Mouse (Mus musculus) embryonic facial prominence, embryonic 15.5 days (tissue): ENCODE data around the gene Tnks2. TPM values are rescaled to one million over a fixed set of nuclear protein-coding genes. Genes with fewer than 3 reads are reported as not detected.

Experiments
- ATAC-seq: fragments of 200-750 bp; cut with Nextera tagmentation; 2 replicates; pipeline ENCODE4 v1.8.0; 2017; ENCODE audit warnings: low read depth, moderate TSS enrichment; ENCODE audit not compliant: insufficient number of reproducible peaks, low FRiP score, low TSS enrichment
- H3K27ac ChIP-seq: fragments of 300-500 bp; sonication (generic); replicated peaks from 2 replicates; pipeline ENCODE4 v1.5.1; 2015; ENCODE audit warnings: mild to moderate bottlenecking, inconsistent platforms
- H3K27me3 ChIP-seq: fragments of 300-500 bp; sonication (generic); 2 replicates; pipeline ENCODE4 v1.6.1; 2015; ENCODE audit warnings: inconsistent platforms
- H3K36me3 ChIP-seq: fragments of 300-500 bp; sonication (generic); 2 replicates; pipeline ENCODE4 v1.6.1; 2015; ENCODE audit warnings: mild to moderate bottlenecking, inconsistent platforms
- H3K4me1 ChIP-seq: fragments of 300-500 bp; sonication (generic); 2 replicates; pipeline ENCODE4 v1.6.1; 2015; ENCODE audit warnings: inconsistent platforms
- H3K4me2 ChIP-seq: fragments of 300-500 bp; sonication (generic); replicated peaks from 2 replicates; pipeline ENCODE4 v1.6.1; 2015; ENCODE audit warnings: mild to moderate bottlenecking, inconsistent platforms
- H3K4me3 ChIP-seq: fragments of 300-500 bp; sonication (generic); replicated peaks from 2 replicates; pipeline ENCODE4 v1.5.1; 2015; ENCODE audit warnings: mild to moderate bottlenecking, inconsistent platforms
- H3K9ac ChIP-seq: fragments of 300-500 bp; sonication (generic); 2 replicates; pipeline ENCODE4 v1.6.1; 2015; ENCODE audit warnings: inconsistent platforms
- H3K9me3 ChIP-seq: fragments of 300-500 bp; sonication (generic); replicated peaks from 2 replicates; pipeline ENCODE4 v1.6.1; 2016; ENCODE audit warnings: inconsistent platforms
- WGBS: fragments of 180-500 bp; shearing (Covaris S2); methylation state at CpG from one replicate; pipeline ENCODE4 v1.1.7; 2015; 5-methylcytosine and 5-hydroxymethylcytosine counted together
- polyA plus RNA-seq: library from polyadenylated mRNA; unstranded; fragments of >200 nt; fragmentation: Nextera tagmentation; extraction: Ambion mirVana; gene quantifications from 2 replicates; pipeline ENCODE4 v1.2.1, GENCODE M21; 2015

Gene Tnks2
- polyA plus RNA-seq, 1 experiment from 2014 or later = 45.4 TPM

DNA sequence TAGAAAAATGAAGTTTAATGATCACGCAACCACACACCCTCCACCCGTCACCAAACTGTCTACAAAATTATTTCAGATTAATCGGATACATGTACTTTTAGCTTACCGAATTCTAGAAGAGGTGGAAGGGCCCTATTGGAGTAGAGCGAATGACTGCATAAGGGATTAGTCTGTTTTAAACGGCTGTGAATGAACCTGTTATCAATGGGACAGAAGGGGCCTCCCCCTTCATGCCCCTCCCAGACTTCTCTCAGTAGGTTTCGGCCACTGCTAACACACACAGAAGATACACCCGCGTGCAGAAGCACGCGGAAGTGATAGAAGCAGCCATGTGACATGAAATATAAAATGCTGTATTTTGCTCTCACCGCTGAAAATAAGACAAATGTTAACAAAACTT lies 85.4 kb downstream of the Tnks2 start, which contains the start of gene Fgfbp3:
Gene Fgfbp3 (minus strand): TSS at position 150 of the 400 bp plus-strand sequence.
- no peak for ATAC-seq
- H3K4me2 ChIP-seq = peak within 1 kb of the TSS; percentile 78
- no peaks in the 10 kb centered on the region for H3K36me3 ChIP-seq
- H3K9ac ChIP-seq = peak within 1 kb of the TSS; percentile 90
- 9% methylated on average over 12 of the region's 12 CpGs for WGBS
- H3K4me1 ChIP-seq = peaks cover 6% of the 10 kb centered on the region; the same call in 1 of the 2 replicates
- H3K9me3 ChIP-seq = no peaks in the 10 kb centered on the region
- H3K4me3 ChIP-seq = peak within 1 kb of the TSS; percentile 89
- H3K27me3 ChIP-seq = no peaks in the 10 kb centered on the region
- peak within 1 kb of the TSS; percentile 95 for H3K27ac ChIP-seq

DNA sequence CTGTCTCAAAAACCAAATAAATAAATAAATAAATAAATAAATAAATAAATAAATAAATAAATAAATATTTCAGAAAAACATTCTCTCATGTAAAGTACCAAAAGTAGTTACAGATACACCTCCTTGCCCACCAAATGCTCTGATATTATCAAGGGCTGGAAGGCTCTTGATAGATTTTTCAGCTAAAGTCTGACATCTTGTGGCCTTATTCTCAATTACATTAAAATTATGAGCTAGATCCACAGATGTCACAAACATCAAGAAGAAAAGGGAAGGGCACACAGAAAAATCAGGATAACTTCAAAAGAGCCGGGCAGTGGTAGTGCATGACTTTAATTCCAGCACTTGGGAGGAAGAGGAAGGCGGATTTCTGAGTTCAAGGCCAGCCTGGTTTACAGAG lies 88.0 kb downstream of the Tnks2 start:
- no peak for ATAC-seq
- 21% methylated on average over 2 of the region's 2 CpGs for WGBS

DNA sequence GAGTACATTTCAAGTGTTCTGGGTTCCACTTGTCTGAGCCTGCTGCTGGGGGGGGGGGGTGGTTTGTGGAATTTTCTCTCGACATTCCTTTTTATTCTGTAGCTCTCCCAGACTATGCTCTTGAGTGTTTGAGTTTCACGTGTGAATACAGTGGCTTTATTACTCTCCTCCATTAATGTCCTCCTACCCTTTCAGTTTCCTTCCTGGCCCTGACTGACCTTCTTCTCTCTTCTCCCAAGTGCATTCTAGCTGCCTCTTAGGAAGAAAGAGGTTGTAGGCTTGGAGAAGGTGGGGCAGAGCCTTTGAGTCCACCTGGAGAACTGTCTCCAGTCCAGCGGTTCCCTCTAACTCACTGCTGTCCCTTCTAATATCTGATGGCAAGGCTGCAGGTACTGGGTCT lies 88.9 kb downstream of the Tnks2 start:
- no peak overlapping the region for H3K4me3 ChIP-seq
- ATAC-seq = no peak
- peaks cover 19% of the 10 kb centered on the region; the same call in 1 of the 2 replicates for H3K4me1 ChIP-seq
- no peak overlapping the region for H3K4me2 ChIP-seq
- no peaks in the 10 kb centered on the region for H3K9me3 ChIP-seq
- H3K27me3 ChIP-seq = no peaks in the 10 kb centered on the region
- 47% methylated on average over 3 of the region's 3 CpGs for WGBS
- H3K36me3 ChIP-seq = no peaks in the 10 kb centered on the region
- H3K9ac ChIP-seq = no peak overlapping the region
- no peak overlapping the region for H3K27ac ChIP-seq

More for the DNA sequence above, 88.0 kb downstream of the Tnks2 start:
- Histone ChIP-seq H3K4me1 (peaks cover 15% of the 10 kb centered on the region; the same call in 1 of the 2 replicates), H3K27ac (no peak overlapping the region), H3K4me2 (no peak overlapping the region), H3K9ac (no peak overlapping the region), H3K4me3 (no peak overlapping the region), H3K9me3 (no peaks in the 10 kb centered on the region), H3K27me3 (no peaks in the 10 kb centered on the region), H3K36me3 (no peaks in the 10 kb centered on the region)

DNA sequence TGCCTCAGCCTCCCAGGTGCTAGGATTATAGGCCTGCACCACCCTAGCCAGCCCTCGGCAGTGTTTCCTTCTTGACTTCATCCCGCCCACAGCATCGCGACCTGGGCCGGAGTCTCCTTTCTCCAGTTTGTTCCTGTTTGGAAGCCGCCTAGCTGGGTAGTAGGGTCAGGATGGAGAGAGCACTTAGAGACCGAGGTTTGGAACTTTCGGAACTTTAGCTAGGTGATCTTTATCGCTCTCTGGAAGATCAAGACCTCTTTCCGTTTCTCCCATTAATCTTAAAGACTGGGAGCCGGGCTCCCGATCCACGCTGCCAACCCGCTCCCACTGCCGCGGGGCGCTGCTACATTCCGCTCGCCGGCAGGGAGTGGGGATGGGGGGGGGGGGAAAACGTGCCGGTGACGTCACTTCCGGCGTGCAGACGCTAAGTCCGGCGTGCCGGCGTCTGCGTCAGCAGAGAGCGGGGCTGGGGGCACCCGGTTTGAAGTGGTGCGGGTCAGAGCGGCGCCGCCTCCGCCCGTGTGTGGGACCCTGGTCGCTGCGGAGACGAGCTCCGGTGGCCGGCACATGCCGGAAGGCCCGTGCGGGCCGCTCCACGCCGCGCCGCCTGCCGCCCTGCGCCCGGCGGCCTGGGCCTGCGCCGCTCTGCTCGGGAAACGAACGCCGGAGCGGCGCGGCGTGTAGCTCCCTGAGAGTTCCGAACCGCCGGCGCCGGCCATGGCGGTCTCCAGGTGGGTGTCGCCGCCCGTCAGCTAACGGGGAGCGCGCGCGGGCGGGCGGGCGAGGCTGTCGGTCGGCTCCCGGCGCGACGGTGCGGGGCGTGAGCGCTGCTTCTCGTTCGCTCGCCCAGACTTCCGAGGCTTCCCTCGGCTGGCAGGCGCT lies 91.9 kb downstream of the Tnks2 start, which contains the start of gene Btaf1:
Gene Btaf1 (plus strand): TSS at position 409 of the 882 bp plus-strand sequence.
- Histone ChIP-seq H3K4me2 (peak within 1 kb of the TSS; percentile 79), H3K27ac (peak within 1 kb of the TSS; percentile 98), H3K4me1 (peaks cover 19% of the 10 kb centered on the region; the same call in 1 of the 2 replicates), H3K9ac (peak within 1 kb of the TSS; percentile 93), H3K4me3 (peak within 1 kb of the TSS; percentile 95), H3K27me3 (no peaks in the 10 kb centered on the region), H3K9me3 (no peaks in the 10 kb centered on the region), H3K36me3 (no peaks in the 10 kb centered on the region)
- under 1% methylated on average over 98 of the region's 98 CpGs for WGBS
- ATAC-seq = peak; percentile 95

DNA sequence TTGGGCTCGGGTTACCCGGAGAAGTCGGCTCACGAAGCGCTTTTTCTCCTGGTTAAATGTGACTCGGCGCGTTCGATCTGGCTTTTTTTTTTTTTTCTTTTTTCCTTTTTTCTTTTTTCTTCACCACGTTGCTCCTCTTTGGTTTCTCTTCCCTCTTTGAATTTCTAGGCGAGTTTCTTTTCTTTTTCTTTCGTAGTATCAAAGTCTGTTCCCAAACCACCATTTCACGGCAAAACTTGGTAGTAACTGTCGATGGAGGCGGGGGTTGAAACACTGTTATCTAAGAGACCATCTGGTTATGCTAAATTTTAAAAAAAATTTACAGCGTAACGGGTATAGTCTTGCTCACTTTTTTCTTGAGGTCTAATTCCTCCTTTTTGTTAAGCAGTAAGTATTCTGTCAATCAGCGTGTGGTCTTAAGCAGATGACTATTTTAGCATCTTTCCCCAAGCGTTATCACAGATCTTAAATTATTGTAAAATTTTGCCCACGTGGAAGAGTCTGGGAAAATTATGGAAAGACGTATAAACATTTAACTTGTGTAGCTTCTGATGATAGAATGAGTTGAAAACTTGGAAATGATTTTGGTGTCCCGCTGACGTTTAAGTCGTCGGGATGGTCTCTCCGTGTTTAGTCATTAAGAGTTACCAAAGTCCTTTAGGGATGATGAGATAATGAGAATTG lies 92.7 kb downstream of the Tnks2 start:
- Histone ChIP-seq H3K27ac (peak overlapping the region; percentile 98), H3K9me3 (no peaks in the 10 kb centered on the region), H3K9ac (peak overlapping the region; percentile 93), H3K4me1 (peaks cover 19% of the 10 kb centered on the region; the same call in 1 of the 2 replicates), H3K36me3 (no peaks in the 10 kb centered on the region), H3K4me2 (peak overlapping the region; percentile 79), H3K27me3 (no peaks in the 10 kb centered on the region), H3K4me3 (peak overlapping the region; percentile 95)
- WGBS = 2% methylated on average over 26 of the region's 26 CpGs
- no peak for ATAC-seq

GRCm38 (mm10) chr19:36927800-36928361 lies 93.8 kb downstream of the Tnks2 start:
- Histone ChIP-seq H3K27me3 (no peaks in the 10 kb centered on the region), H3K4me2 (peak overlapping the region; percentile 79; the same call in 1 of the 2 replicates), H3K4me3 (0 out of 2 replicates have a peak overlapping the region, but pooled peaks have one; percentile 95), H3K9me3 (no peaks in the 10 kb centered on the region), H3K27ac (no peak overlapping the region), H3K4me1 (peaks cover 19% of the 10 kb centered on the region; the same call in 1 of the 2 replicates), H3K9ac (no peak overlapping the region), H3K36me3 (no peaks in the 10 kb centered on the region)
- no peak for ATAC-seq
- WGBS = 46% methylated on average over 6 of the region's 6 CpGs

DNA sequence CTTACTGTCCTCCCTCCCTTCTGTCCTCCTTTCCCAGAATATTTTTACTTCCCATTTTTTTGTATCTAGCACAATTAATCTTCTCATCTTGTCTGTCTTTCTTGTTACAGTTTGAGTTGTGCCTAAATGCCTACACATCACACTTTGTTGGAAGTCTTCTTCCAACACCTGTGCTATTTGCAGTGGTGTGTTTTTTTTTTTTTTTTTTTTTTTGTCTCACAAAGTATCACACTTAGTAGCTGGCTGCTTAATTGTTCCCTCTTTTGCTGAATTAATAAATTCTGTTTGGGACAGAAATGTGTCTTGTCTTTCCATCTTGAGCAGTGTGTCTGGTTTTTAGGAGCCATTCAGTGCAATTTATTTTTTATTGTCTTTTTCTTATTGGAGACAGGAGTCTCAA lies 95.8 kb downstream of the Tnks2 start:
- Histone ChIP-seq H3K36me3 (no peaks in the 10 kb centered on the region), H3K27ac (no peak overlapping the region), H3K9ac (no peak overlapping the region), H3K27me3 (no peaks in the 10 kb centered on the region), H3K9me3 (no peaks in the 10 kb centered on the region), H3K4me3 (no peak overlapping the region), H3K4me2 (no peak overlapping the region), H3K4me1 (peaks cover 17% of the 10 kb centered on the region; the same call in 1 of the 2 replicates)
- ATAC-seq = no peak

DNA sequence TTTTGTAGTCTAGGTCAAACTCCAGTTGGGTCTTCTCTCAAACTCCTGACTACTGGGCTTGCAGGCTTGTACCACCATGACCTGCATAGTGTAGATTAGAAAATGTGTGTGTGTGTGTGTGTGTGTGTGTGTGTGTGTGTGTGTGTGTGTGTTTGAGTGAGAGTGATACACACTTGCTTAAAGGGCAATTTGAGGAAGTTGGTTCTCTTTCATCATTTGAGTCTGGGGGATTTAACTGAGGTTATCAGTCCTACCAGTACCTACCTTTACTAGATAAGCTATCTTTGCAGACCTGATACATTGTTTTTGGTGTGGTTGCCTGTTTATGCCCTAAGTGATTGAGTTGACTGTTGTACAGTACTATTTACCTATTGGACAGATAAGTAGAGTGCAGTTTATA lies 98.1 kb downstream of the Tnks2 start:
- Histone ChIP-seq H3K27me3 (no peaks in the 10 kb centered on the region), H3K27ac (no peak overlapping the region), H3K36me3 (no peaks in the 10 kb centered on the region), H3K4me2 (no peak overlapping the region), H3K4me3 (no peak overlapping the region), H3K4me1 (0 out of 2 replicates have a peak, but pooled peaks cover 10% of the 10 kb centered on the region), H3K9me3 (no peaks in the 10 kb centered on the region), H3K9ac (no peak overlapping the region)
- ATAC-seq = no peak

DNA sequence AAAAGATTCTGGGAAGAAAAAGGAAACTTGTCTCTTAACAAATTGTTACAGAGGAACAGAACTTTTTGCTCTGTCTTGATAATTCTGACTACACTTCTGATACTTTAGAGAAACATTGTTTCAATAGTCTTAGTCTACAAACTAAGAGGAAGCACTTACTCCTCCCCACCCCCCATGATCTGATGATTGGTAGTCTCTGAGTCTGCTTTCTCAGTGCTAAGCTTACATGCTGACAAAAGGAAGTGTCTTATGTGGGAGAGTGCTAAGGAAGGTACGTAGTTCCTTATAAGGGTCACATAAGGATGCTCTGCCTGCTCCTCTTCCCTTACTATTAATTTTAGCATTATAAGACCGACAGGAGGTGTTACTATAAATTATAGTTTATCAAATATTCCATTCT lies 98.6 kb downstream of the Tnks2 start:
- no peak for ATAC-seq
- WGBS = 80% methylated on average over 2 of the region's 2 CpGs
- no peak overlapping the region for H3K4me3 ChIP-seq

GRCm38 (mm10) chr19:36936285-36936684 lies 102.3 kb downstream of the Tnks2 start:
- no peak overlapping the region for H3K27ac ChIP-seq
- no peaks in the 10 kb centered on the region for H3K27me3 ChIP-seq
- no peaks in the 10 kb centered on the region for H3K36me3 ChIP-seq
- no peak overlapping the region for H3K4me3 ChIP-seq
- no peak overlapping the region for H3K4me2 ChIP-seq
- no peak overlapping the region for H3K9ac ChIP-seq
- no peaks in the 10 kb centered on the region for H3K4me1 ChIP-seq
- no peaks in the 10 kb centered on the region for H3K9me3 ChIP-seq
- ATAC-seq = no peak
- 89% methylated on average over 4 of the region's 4 CpGs for WGBS

More for the DNA sequence above, 98.6 kb downstream of the Tnks2 start:
- no peaks in the 10 kb centered on the region for H3K9me3 ChIP-seq
- no peak overlapping the region for H3K27ac ChIP-seq
- 0 out of 2 replicates have a peak, but pooled peaks cover 9% of the 10 kb centered on the region for H3K4me1 ChIP-seq
- H3K36me3 ChIP-seq = no peaks in the 10 kb centered on the region
- no peak overlapping the region for H3K9ac ChIP-seq
- H3K4me2 ChIP-seq = no peak overlapping the region
- no peaks in the 10 kb centered on the region for H3K27me3 ChIP-seq

DNA sequence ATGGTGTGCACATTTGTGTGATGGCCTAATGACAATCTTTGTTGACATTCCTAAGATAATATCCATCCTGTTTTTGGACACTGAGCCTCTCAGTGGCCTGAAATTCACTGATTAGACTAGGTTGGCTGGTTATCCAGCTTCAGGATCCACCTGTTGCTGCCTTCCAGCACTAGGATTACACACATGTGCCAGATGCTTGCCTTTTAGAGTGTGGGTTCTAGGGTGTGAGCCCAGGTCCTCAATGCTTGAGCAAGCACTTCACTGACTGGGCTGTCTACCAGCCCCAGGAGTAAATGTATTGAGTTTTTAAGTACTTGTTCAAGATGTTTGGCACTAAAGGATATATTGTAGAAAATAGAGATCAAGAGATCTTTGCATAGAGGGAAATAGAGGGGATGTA lies 104.0 kb downstream of the Tnks2 start:
- H3K27ac ChIP-seq = no peak overlapping the region
- no peak for ATAC-seq
- no peaks in the 10 kb centered on the region for H3K27me3 ChIP-seq
- no peak overlapping the region for H3K4me3 ChIP-seq
- no peak overlapping the region for H3K9ac ChIP-seq
- H3K36me3 ChIP-seq = no peaks in the 10 kb centered on the region
- no peak overlapping the region for H3K4me2 ChIP-seq
- no peaks in the 10 kb centered on the region for H3K9me3 ChIP-seq
- no peaks in the 10 kb centered on the region for H3K4me1 ChIP-seq
